Mouse (Mus musculus) spleen, adult 10 weeks (tissue): Measurements from ENCODE around the gene Pclo. TPM values are rescaled to one million over a fixed set of nuclear protein-coding genes. Genes with fewer than 3 reads are reported as not detected.

ENCODE experiments used
- polyA plus RNA-seq: library from polyadenylated mRNA; stranded (reverse); fragments of 350-450 nt; fragmentation: Illumina TruSeq; extraction: RNeasy Lipid Tissue Mini Kit (QIAGEN cat#74804); gene quantifications from one replicate; pipeline ENCODE4 v1.2.3, GENCODE M21; 2015; ENCODE audit warnings: low replicate concordance; ENCODE audit not compliant: insufficient read depth

Pclo gene
- 0.01 TPM for polyA plus RNA-seq

GRCm38 (mm10) chr5:14514631-14515523, at the start of gene Pclo:
TSS of gene Pclo (plus strand) at chr5:14514918.

